Mouse (Mus musculus) stomach, postnatal 0 days (tissue): ENCODE results near the gene Olfr553.

Experiments
- CTCF ChIP-seq: IDR thresholded peaks from 2 replicates; pipeline ENCODE4 v1.5.1; 2016; ENCODE audit warnings: antibody characterized with exemption, low read depth, mild to moderate bottlenecking, moderate library complexity
- EP300 ChIP-seq: optimal IDR thresholded peaks from 2 replicates; pipeline ENCODE3; 2016; ENCODE audit warnings: antibody characterized with exemption

DNA sequence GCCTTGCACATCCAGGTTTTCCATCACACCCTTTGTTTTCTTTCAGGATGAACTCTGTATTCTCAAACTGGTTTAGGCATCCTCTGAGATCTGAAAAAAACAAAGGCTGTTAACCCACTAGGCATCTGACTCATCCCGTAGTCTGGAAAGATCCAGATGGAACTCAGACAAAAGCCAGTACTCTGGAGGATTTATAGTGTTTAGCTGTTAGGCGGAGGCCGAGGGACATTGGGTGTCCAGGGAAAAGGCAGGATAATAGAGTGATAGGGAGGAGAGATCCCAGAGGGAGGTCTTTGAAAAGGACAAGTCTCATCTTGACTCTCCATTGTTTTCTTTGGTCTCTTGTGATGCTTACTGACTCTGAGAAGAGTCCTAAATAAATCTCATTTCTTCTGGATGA is 46.6 kb upstream of the Olfr553 start, which contains the start of gene Olfr556:
- TF ChIP-seq CTCF = no peak
- no peak for TF ChIP-seq EP300
